Mouse (Mus musculus) myocyte (in vitro differentiated cells): ENCODE measurements at regions not wholly inside any gene's neighbourhood (a gene's known extent, or its start where the extent isn't known, plus 50 kb on each side); places are given as distances from the start of the nearest gene placed in this dataset.

Source experiments
- MYOD1 ChIP-seq, 3 experiments: IDR thresholded peaks; one replicate each; pipeline ENCODE4 v1.6.1; 2011; ENCODE audit warnings: control low read depth in 2 of 3, low read depth in 2 of 3, mild to moderate bottlenecking in 2 of 3, moderate library complexity in 1 of 3; ENCODE audit not compliant: insufficient read length in 2 of 3, control insufficient read depth in 1 of 3
- POLR2A ChIP-seq: IDR thresholded peaks from one replicate; pipeline ENCODE4 v1.6.1; 2011; ENCODE audit warnings: low read depth, mild to moderate bottlenecking, control low read depth, moderate library complexity; ENCODE audit not compliant: insufficient read length
- REST ChIP-seq: IDR thresholded peaks from one replicate; pipeline ENCODE4 v1.6.1; 2011; ENCODE audit warnings: mild to moderate bottlenecking, control low read depth, moderate library complexity; ENCODE audit not compliant: insufficient read depth, insufficient read length
- SRF ChIP-seq: IDR thresholded peaks from one replicate; pipeline ENCODE4 v1.6.1; 2011; ENCODE audit warnings: low read depth; ENCODE audit not compliant: control insufficient read depth, insufficient read length

DNA sequence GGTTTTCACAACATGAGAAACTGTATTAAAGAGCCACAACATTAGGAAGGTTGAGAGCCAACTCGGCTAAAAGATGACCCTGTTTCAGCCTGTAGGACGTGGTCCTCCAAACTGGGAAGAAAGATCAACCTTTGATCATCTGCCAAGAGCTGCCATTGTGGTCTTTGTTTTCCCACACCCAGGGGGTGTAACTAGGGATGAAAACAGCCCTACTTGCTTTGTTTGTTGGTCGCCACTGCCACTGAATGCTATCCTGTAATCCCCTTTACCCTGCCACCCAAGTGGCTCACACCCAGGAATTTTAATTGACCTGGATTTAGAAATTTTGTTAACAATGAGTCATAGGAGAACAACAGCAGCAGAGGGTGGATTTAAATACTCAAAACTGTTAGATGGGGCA is 414.2 kb downstream of the Bcor start:
- TF ChIP-seq MYOD1 (IDR thresholded peaks at IDR 0.05; ENCODE audit: control insufficient read depth in 1 of 3, insufficient read length in 2 of 3, low read depth in 2 of 3) (no peak), POLR2A (no peak), SRF (no peak), REST (no peak)
